Mouse (Mus musculus) forebrain, postnatal 0 days (tissue): ENCODE measurements around the gene Aspscr1. TPM values are rescaled to one million over a fixed set of nuclear protein-coding genes. Genes with fewer than 3 reads are reported as not detected.

Experiments
- ATAC-seq: fragments of 200-750 bp; cut with Nextera tagmentation; 2 replicates; pipeline ENCODE4 v1.8.0; 2017; ENCODE audit warnings: mild to moderate bottlenecking, moderate library complexity
- DNase-seq: peaks from one replicate; pipeline ENCODE4 v3.0.0-alpha.2; 2015
- H3K27ac ChIP-seq: fragments of 300-500 bp; sonication (generic); 2 replicates; pipeline ENCODE4 v1.5.1; 2014; ENCODE audit warnings: low read depth, mild to moderate bottlenecking, antibody characterized with exemption, low read length, moderate library complexity, mixed read lengths
- H3K27me3 ChIP-seq: fragments of 300-500 bp; sonication (generic); 2 replicates; pipeline ENCODE4 v1.6.1; 2014; ENCODE audit warnings: mild to moderate bottlenecking, low read length, mixed read lengths; ENCODE audit not compliant: insufficient read depth
- H3K36me3 ChIP-seq: fragments of 300-500 bp; sonication (generic); 2 replicates; pipeline ENCODE4 v1.6.1; 2014; ENCODE audit warnings: mild to moderate bottlenecking, moderate library complexity; ENCODE audit not compliant: insufficient read depth
- H3K4me1 ChIP-seq: fragments of 300-500 bp; sonication (generic); 2 replicates; pipeline ENCODE4 v1.6.1; 2014; ENCODE audit warnings: antibody characterized with exemption; ENCODE audit not compliant: insufficient read depth
- H3K4me2 ChIP-seq: fragments of 300-500 bp; sonication (generic); 2 replicates; pipeline ENCODE4 v1.6.1; 2014; ENCODE audit warnings: low read depth, mild to moderate bottlenecking, moderate library complexity
- H3K4me3 ChIP-seq: fragments of 300-500 bp; sonication (generic); 2 replicates; pipeline ENCODE4 v1.5.1; 2014; ENCODE audit warnings: low read depth, low read length, mixed read lengths
- H3K9ac ChIP-seq: fragments of 300-500 bp; sonication (generic); 2 replicates; pipeline ENCODE4 v1.6.1; 2014; ENCODE audit warnings: mild to moderate bottlenecking
- H3K9me3 ChIP-seq: fragments of 300-500 bp; sonication (generic); 2 replicates; pipeline ENCODE4 v1.6.1; 2016; ENCODE audit warnings: low read length
- CTCF ChIP-seq: sonication (generic); IDR thresholded peaks from 2 replicates; pipeline ENCODE4 v1.5.1; 2016; ENCODE audit warnings: antibody characterized with exemption, control low read depth, low read depth
- WGBS: fragments of 180-500 bp; shearing (Covaris S2); extraction: QIAGEN DNeasy Blood & Tissue Kit; methylation state at CpG from one replicate; pipeline ENCODE4 v1.1.7; 2014; 5-methylcytosine and 5-hydroxymethylcytosine counted together
- polyA plus RNA-seq: library from polyadenylated mRNA; unstranded; fragments of >200 nt; fragmentation: Nextera tagmentation; extraction: Ambion mirVana; gene quantifications from 2 replicates; pipeline ENCODE4 v1.2.1, GENCODE M21; 2015
- total RNA-seq: library from RNA; depleted of rRNA; stranded (reverse); fragments of >200 nt; gene quantifications from 2 replicates; pipeline ENCODE4 v1.2.3, GENCODE M21; 2014

Aspscr1 gene
- total and polyA plus RNA-seq, 2 experiments from 2014 or later: 102 to 137 TPM

GRCm38 (mm10) chr11:120627468-120628300 is 45.1 kb upstream of the Aspscr1 start:
- Histone ChIP-seq H3K27me3 (no peaks in the 10 kb centered on the region), H3K36me3 (peaks cover 30% of the 10 kb centered on the region), H3K9me3 (no peaks in the 10 kb centered on the region), H3K4me3 (no peak overlapping the region), H3K4me2 (no peak overlapping the region), H3K4me1 (peaks cover 5% of the 10 kb centered on the region), H3K9ac (no peak overlapping the region), H3K27ac (no peak overlapping the region)
- no peak for DNase-seq
- WGBS: 81% methylated on average over 22 of the region's 22 CpGs
- ATAC-seq: no peak
- no peak for TF ChIP-seq CTCF

GRCm38 (mm10) chr11:120628601-120629340 is 44.0 kb upstream of the Aspscr1 start:
- Histone ChIP-seq H3K27ac (no peak overlapping the region), H3K4me1 (peaks cover 5% of the 10 kb centered on the region), H3K4me2 (no peak overlapping the region), H3K36me3 (peaks cover 22% of the 10 kb centered on the region), H3K4me3 (no peak overlapping the region), H3K9ac (no peak overlapping the region), H3K27me3 (no peaks in the 10 kb centered on the region), H3K9me3 (no peaks in the 10 kb centered on the region)
- WGBS: 93% methylated on average over 23 of the region's 23 CpGs
- no peak for TF ChIP-seq CTCF
- DNase-seq (no peak), ATAC-seq (no peak)

GRCm38 (mm10) chr11:120629341-120629730 is 43.4 kb upstream of the Aspscr1 start:
- DNase-seq: no peak
- 70% methylated on average over 23 of the region's 23 CpGs for WGBS

GRCm38 (mm10) chr11:120629911-120630310 is 42.9 kb upstream of the Aspscr1 start:
- TF ChIP-seq CTCF: no peak
- Histone ChIP-seq H3K27me3 (no peaks in the 10 kb centered on the region), H3K4me3 (no peak overlapping the region), H3K36me3 (peaks cover 22% of the 10 kb centered on the region), H3K4me1 (peaks cover 11% of the 10 kb centered on the region), H3K9me3 (no peaks in the 10 kb centered on the region), H3K4me2 (no peak overlapping the region), H3K9ac (no peak overlapping the region), H3K27ac (no peak overlapping the region; the same call in 1 of the 2 replicates)
- ATAC-seq (no peak), DNase-seq (no peak)
- WGBS: 39% methylated on average over 7 of the region's 7 CpGs

More at GRCm38 (mm10) chr11:120629341-120629730, 43.4 kb upstream of the Aspscr1 start:
- H3K4me3 ChIP-seq: no peak overlapping the region
- H3K27me3 ChIP-seq: no peaks in the 10 kb centered on the region
- H3K36me3 ChIP-seq: peaks cover 22% of the 10 kb centered on the region
- no peaks in the 10 kb centered on the region for H3K9me3 ChIP-seq
- no peak overlapping the region for H3K4me2 ChIP-seq
- no peak for ATAC-seq
- H3K9ac ChIP-seq: no peak overlapping the region
- TF ChIP-seq CTCF: no peak
- peaks cover 11% of the 10 kb centered on the region for H3K4me1 ChIP-seq
- no peak overlapping the region for H3K27ac ChIP-seq

- Histone ChIP-seq H3K4me1 (peaks cover 6% of the 10 kb centered on the region), H3K9ac (no peak overlapping the region), H3K4me3 (no peak overlapping the region), H3K9me3 (no peaks in the 10 kb centered on the region), H3K27me3 (no peaks in the 10 kb centered on the region), H3K36me3 (peaks cover 22% of the 10 kb centered on the region), H3K4me2 (no peak overlapping the region), H3K27ac (no peak overlapping the region; the same call in 1 of the 2 replicates)
- 30% methylated on average over 5 of the region's 5 CpGs for WGBS
- ATAC-seq: no peak
- no peak for TF ChIP-seq CTCF
- no peak for DNase-seq
Measured at GRCm38 (mm10) chr11:120630401-120630871, 42.3 kb upstream of the Aspscr1 start.

GRCm38 (mm10) chr11:120630881-120631725 is 41.7 kb upstream of the Aspscr1 start:
- no peak overlapping the region for H3K4me3 ChIP-seq
- peaks cover 6% of the 10 kb centered on the region; the same call in 1 of the 2 replicates for H3K4me1 ChIP-seq
- no peaks in the 10 kb centered on the region for H3K9me3 ChIP-seq
- H3K27me3 ChIP-seq: no peaks in the 10 kb centered on the region
- 0 out of 2 replicates have a peak overlapping the region, but pooled peaks have one; percentile 90 for H3K4me2 ChIP-seq
- no peak overlapping the region for H3K9ac ChIP-seq
- 38% methylated on average over 7 of the region's 7 CpGs for WGBS
- ATAC-seq (no peak), DNase-seq (no peak)
- H3K36me3 ChIP-seq: peaks cover 22% of the 10 kb centered on the region
- H3K27ac ChIP-seq: no peak overlapping the region
- TF ChIP-seq CTCF: no peak
